Mouse (Mus musculus) midbrain, embryonic 14.5 days (tissue): ENCODE data around the gene B4galt3. TPM values are rescaled to one million over a fixed set of nuclear protein-coding genes. Genes with fewer than 3 reads are reported as not detected.

Experiments used
- ATAC-seq: fragments of 200-750 bp; cut with Nextera tagmentation; 2 replicates; pipeline ENCODE4 v1.8.0; 2017; ENCODE audit warnings: moderate number of reproducible peaks, moderate library complexity; ENCODE audit not compliant: low FRiP score, low TSS enrichment
- DNase-seq: peaks from one replicate; pipeline ENCODE4 v3.0.0-alpha.2; 2015
- H3K27ac ChIP-seq: fragments of 300-500 bp; sonication (generic); replicated peaks from 2 replicates; pipeline ENCODE4 v1.5.1; 2014; ENCODE audit warnings: mild to moderate bottlenecking, low read depth, low read length, moderate library complexity
- H3K27me3 ChIP-seq: fragments of 300-500 bp; sonication (generic); 2 replicates; pipeline ENCODE4 v1.6.1; 2014; ENCODE audit warnings: low read length, control low read depth, mixed read lengths; ENCODE audit not compliant: control insufficient read depth, insufficient read depth
- H3K36me3 ChIP-seq: fragments of 300-500 bp; sonication (generic); 2 replicates; pipeline ENCODE4 v1.6.1; 2014; ENCODE audit warnings: low read length, control low read depth; ENCODE audit not compliant: control insufficient read depth, insufficient read depth
- H3K4me1 ChIP-seq: fragments of 300-500 bp; sonication (generic); 2 replicates; pipeline ENCODE4 v1.6.1; 2014; ENCODE audit warnings: mild to moderate bottlenecking, antibody characterized with exemption, low read length, control low read depth; ENCODE audit not compliant: control insufficient read depth, insufficient read depth
- H3K4me2 ChIP-seq: fragments of 300-500 bp; sonication (generic); 2 replicates; pipeline ENCODE4 v1.6.1; 2014; ENCODE audit warnings: mild to moderate bottlenecking, low read length, moderate library complexity
- H3K4me3 ChIP-seq: fragments of 300-500 bp; sonication (generic); replicated peaks from 2 replicates; pipeline ENCODE4 v1.5.1; 2014; ENCODE audit warnings: low read depth, low read length
- H3K9ac ChIP-seq: fragments of 300-500 bp; sonication (generic); replicated peaks from 2 replicates; pipeline ENCODE4 v1.6.1; 2014; ENCODE audit warnings: mild to moderate bottlenecking, low read length, moderate library complexity
- H3K9me3 ChIP-seq: fragments of 300-500 bp; sonication (generic); 2 replicates; pipeline ENCODE4 v1.6.1; 2016; ENCODE audit warnings: low read length, control low read depth, mixed read lengths; ENCODE audit not compliant: control insufficient read depth
- whole genome bisulfite sequencing: fragments of 180-500 bp; shearing (Covaris S2); extraction: QIAGEN DNeasy Blood & Tissue Kit; methylation state at CpG from one replicate; pipeline ENCODE4 v1.1.7; 2014; 5-methylcytosine and 5-hydroxymethylcytosine counted together
- polyA plus RNA-seq: library from polyadenylated mRNA; unstranded; fragments of >200 nt; fragmentation: Nextera tagmentation; extraction: Ambion mirVana; gene quantifications from 2 replicates; pipeline ENCODE4 v1.2.1, GENCODE M21; 2014

B4galt3 gene
- polyA plus RNA-seq, 1 experiment from 2014 or later: 101 TPM

DNA sequence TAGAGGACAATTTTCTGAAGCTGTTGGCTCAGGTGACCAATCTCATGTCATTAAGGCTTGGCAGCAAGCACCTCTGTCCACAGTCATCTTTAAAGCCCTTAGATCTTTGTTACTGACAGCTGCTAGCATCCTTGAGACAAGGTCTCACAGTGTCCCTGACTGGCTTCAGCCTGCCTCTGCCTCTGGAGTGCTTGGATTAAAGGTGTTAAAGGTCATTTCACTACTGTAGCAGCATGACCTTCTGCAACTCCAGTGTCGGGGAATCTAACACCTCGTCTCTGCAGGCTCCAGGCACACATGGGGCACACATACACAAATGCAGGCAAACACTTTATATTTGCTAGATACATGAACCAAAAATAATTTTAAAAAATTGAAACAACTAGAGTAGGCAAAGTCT lies 55.4 kb downstream of the B4galt3 start:
- Histone ChIP-seq H3K9me3 (no peaks in the 10 kb centered on the region), H3K4me1 (peaks cover 17% of the 10 kb centered on the region), H3K27ac (no peak overlapping the region), H3K27me3 (no peaks in the 10 kb centered on the region), H3K36me3 (no peaks in the 10 kb centered on the region), H3K4me3 (no peak overlapping the region), H3K9ac (no peak overlapping the region), H3K4me2 (no peak overlapping the region)
- DNase-seq (no peak), ATAC-seq (no peak)
- WGBS: 94% methylated on average over 2 of the region's 2 CpGs

Other genes starting within 250 kb of the B4galt3 start
- 2.5 and 8.3 TPM in 2 replicates for gene Fcgr3, start 205.4 kb upstream of the B4galt3 start, polyA plus RNA-seq
- 2.7 and 4.2 TPM in 2 replicates for gene Cfap126, start 156.4 kb upstream of the B4galt3 start, polyA plus RNA-seq
- 295 and 310 TPM in 2 replicates for gene Sdhc, start 119.7 kb upstream of the B4galt3 start, polyA plus RNA-seq
- gene Mpz, start 119.6 kb upstream of the B4galt3 start, polyA plus RNA-seq: 0.39 and 0.51 TPM in 2 replicates
- 20.0 and 20.5 TPM in 2 replicates for gene Pcp4l1, start 74.1 kb upstream of the B4galt3 start, polyA plus RNA-seq
- gene Nr1i3, start 56.4 kb upstream of the B4galt3 start, polyA plus RNA-seq: 0.34 and 0.39 TPM in 2 replicates
- 35.3 and 40.4 TPM in 2 replicates for gene Tomm40l, start 47.8 kb upstream of the B4galt3 start, polyA plus RNA-seq
- gene Apoa2, start 45.3 kb upstream of the B4galt3 start, polyA plus RNA-seq: 3.3 and 4.1 TPM in 2 replicates
- gene Fcer1g, start 36.0 kb upstream of the B4galt3 start, polyA plus RNA-seq: 6.6 and 28.4 TPM in 2 replicates
- 3.3 and 4.1 TPM in 2 replicates for gene Adamts4, start 19.9 kb upstream of the B4galt3 start, polyA plus RNA-seq
- 185 and 220 TPM in 2 replicates for gene Ndufs2, start 18.9 kb upstream of the B4galt3 start, polyA plus RNA-seq
- gene Ppox, start 10.9 kb downstream of the B4galt3 start, polyA plus RNA-seq: 43.2 and 46.8 TPM in 2 replicates
- 92.6 and 98.9 TPM in 2 replicates for gene Usp21, start 17.7 kb downstream of the B4galt3 start, polyA plus RNA-seq
- gene Ufc1, start 24.7 kb downstream of the B4galt3 start, polyA plus RNA-seq: 120 and 132 TPM in 2 replicates
- 49.0 and 61.5 TPM in 2 replicates for gene Dedd, start 58.8 kb downstream of the B4galt3 start, polyA plus RNA-seq
- 39.1 and 45.0 TPM in 2 replicates for gene Nit1, start 75.3 kb downstream of the B4galt3 start, polyA plus RNA-seq
- gene Pfdn2, start 75.3 kb downstream of the B4galt3 start, polyA plus RNA-seq: 63.0 and 94.0 TPM in 2 replicates
- gene Klhdc9, start 90.5 kb downstream of the B4galt3 start, polyA plus RNA-seq: 3.6 and 3.7 TPM in 2 replicates
- 1.4 and 1.6 TPM in 2 replicates for gene Nectin4, start 99.8 kb downstream of the B4galt3 start, polyA plus RNA-seq
- 0.09 and 0.42 TPM in 2 replicates for gene Arhgap30, start 118.6 kb downstream of the B4galt3 start, polyA plus RNA-seq
- 207 and 236 TPM in 2 replicates for gene Usf1, start 141.0 kb downstream of the B4galt3 start, polyA plus RNA-seq
- gene Tstd1, start 148.5 kb downstream of the B4galt3 start, polyA plus RNA-seq: 5.7 and 6.2 TPM in 2 replicates
- gene F11r, start 167.2 kb downstream of the B4galt3 start, polyA plus RNA-seq: 3.3 and 8.1 TPM in 2 replicates
- 28.2 and 33.5 TPM in 2 replicates for gene Alyref2, start 233.2 kb downstream of the B4galt3 start, polyA plus RNA-seq